Mouse (Mus musculus): ENCODE data around the gene Igfbp6.

GRCm38 (mm10) chr15:102191699-102192098 lies 47.5 kb downstream of the Igfbp6 start:
- TF ChIP-seq CTCF (IDR thresholded peaks at IDR 0.05; ENCODE audit: low read depth): no peak
- TF ChIP-seq EP300 (IDR thresholded peaks at IDR 0.05; ENCODE audit: low read depth): no peak

All from liver, embryonic 14.5 days (tissue).